Mouse (Mus musculus): ENCODE data around the gene Fam83e.

DNA sequence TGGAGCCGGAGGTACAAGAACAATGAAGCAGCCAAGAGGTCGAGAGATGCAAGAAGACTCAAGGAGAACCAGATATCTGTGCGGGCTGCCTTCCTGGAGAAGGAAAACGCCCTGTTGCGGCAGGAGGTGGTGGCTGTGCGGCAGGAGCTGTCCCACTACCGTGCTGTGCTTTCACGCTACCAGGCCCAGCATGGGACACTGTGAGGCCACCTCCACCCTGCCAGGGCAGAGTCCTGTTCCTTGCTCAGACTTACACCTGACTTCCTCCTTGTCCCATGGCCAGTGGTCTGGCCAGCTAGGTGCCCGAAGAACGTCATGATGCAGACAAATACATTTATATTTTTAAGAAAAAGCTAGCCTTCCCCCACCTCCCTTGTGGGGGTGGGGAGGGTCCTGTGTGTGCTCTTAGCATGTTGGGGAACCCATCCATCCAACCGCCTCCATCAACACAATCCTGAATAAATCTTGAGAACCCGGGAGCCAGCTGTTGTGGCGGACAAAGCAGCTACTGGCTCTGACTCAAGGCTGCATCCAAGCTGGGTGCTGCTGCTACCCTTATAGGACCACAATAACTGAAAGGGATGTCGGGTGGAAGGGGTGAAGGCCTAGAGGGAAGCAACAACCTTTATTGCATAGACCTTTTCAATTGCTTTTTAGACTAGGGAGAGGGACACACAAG is 11.2 kb upstream of the Fam83e start:
- no peak for TF ChIP-seq CTCF (IDR thresholded peaks at IDR 0.05; ENCODE audit: low read depth, low read length)
- TF ChIP-seq EP300 (IDR thresholded peaks at IDR 0.05; ENCODE audit: insufficient read depth, low read depth, low read length) = no peak
- TF ChIP-seq POLR2A (IDR thresholded peaks at IDR 0.05; ENCODE audit: insufficient read depth, low read length) = no peak
